Mouse (Mus musculus) lung, embryonic 14.5 days (tissue): ENCODE results near the gene Ddx6. TPM values are rescaled to one million over a fixed set of nuclear protein-coding genes. Genes with fewer than 3 reads are reported as not detected.

Experiments used
- ATAC-seq: fragments of 200-750 bp; cut with Nextera tagmentation; 2 replicates; pipeline ENCODE4 v1.8.0; 2017; ENCODE audit warnings: mild to moderate bottlenecking, moderate TSS enrichment, moderate library complexity; ENCODE audit not compliant: insufficient read depth
- DNase-seq: peaks from one replicate; pipeline ENCODE4 v3.0.0-alpha.2; 2015
- H3K27ac ChIP-seq: fragments of 300-500 bp; sonication (generic); 2 replicates; pipeline ENCODE4 v1.5.1; 2014; ENCODE audit warnings: low read depth, mild to moderate bottlenecking, moderate library complexity
- H3K27me3 ChIP-seq: fragments of 300-500 bp; sonication (generic); 2 replicates; pipeline ENCODE4 v1.6.1; 2014; ENCODE audit warnings: low read length, control low read depth; ENCODE audit not compliant: insufficient read depth
- H3K36me3 ChIP-seq: fragments of 300-500 bp; sonication (generic); 2 replicates; pipeline ENCODE4 v1.6.1; 2014; ENCODE audit warnings: control low read depth; ENCODE audit not compliant: insufficient read depth
- H3K4me1 ChIP-seq: fragments of 300-500 bp; sonication (generic); 2 replicates; pipeline ENCODE4 v1.6.1; 2014; ENCODE audit warnings: antibody characterized with exemption, control low read depth; ENCODE audit not compliant: insufficient read depth
- H3K4me2 ChIP-seq: fragments of 300-500 bp; sonication (generic); 2 replicates; pipeline ENCODE4 v1.6.1; 2014; ENCODE audit warnings: mild to moderate bottlenecking
- H3K4me3 ChIP-seq: fragments of 300-500 bp; sonication (generic); 2 replicates; pipeline ENCODE4 v1.5.1; 2014; ENCODE audit warnings: low read depth, low read length
- H3K9ac ChIP-seq: fragments of 300-500 bp; sonication (generic); 2 replicates; pipeline ENCODE4 v1.6.1; 2014
- H3K9me3 ChIP-seq: fragments of 300-500 bp; sonication (generic); 2 replicates; pipeline ENCODE4 v1.6.1; 2016; ENCODE audit warnings: low read depth, low read length, control low read depth
- CTCF ChIP-seq: IDR thresholded peaks from 2 replicates; pipeline ENCODE4 v1.5.1; 2016; ENCODE audit warnings: antibody characterized with exemption, low read depth
- WGBS: fragments of 180-500 bp; shearing (Covaris S2); extraction: QIAGEN DNeasy Blood & Tissue Kit; methylation state at CpG from one replicate; pipeline ENCODE4 v1.1.7; 2014; 5-methylcytosine and 5-hydroxymethylcytosine counted together
- polyA plus RNA-seq: library from polyadenylated mRNA; unstranded; fragments of >200 nt; fragmentation: Nextera tagmentation; extraction: Ambion mirVana; gene quantifications from 2 replicates; pipeline ENCODE4 v1.2.1, GENCODE M21; 2014

Gene Ddx6
- polyA plus RNA-seq, 1 experiment from 2014 or later, result 21.6 TPM

DNA sequence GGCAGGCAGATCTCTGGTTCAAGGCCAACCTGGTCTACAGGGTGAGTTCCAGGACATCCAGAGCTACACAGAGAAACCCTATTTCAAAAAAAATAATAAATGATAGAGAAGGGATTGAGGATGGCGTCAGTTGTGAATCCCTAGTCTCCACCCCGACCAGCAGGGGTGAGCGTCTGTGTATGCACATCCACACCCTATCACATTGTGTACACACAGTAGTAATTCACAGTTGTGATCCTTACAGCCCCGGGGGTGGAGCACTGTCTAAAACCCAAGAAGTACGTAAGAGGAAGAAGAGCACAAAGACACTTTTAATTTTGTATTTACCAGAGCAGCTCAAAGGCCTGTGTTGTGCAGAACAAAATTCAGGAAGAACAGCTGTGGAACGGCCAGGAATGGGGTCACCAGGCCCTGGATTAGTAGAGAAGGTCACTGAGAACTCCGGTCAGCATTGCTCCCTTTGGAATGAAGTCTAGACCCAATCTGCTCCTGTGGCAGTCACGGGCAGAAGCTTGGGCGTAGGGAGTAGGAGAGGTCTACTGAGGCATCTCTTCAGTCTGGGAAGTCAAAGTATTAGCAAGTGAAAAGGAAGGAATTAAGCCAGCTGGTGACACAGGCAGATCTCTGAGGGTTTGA, 9.7 kb upstream of the Ddx6 start:
- Histone ChIP-seq H3K4me3 (no peak overlapping the region), H3K4me1 (no peaks in the 10 kb centered on the region; the same call in 1 of the 2 replicates), H3K27me3 (0 out of 2 replicates have a peak, but pooled peaks cover 3% of the 10 kb centered on the region), H3K27ac (no peak overlapping the region), H3K36me3 (no peaks in the 10 kb centered on the region), H3K4me2 (no peak overlapping the region), H3K9me3 (no peaks in the 10 kb centered on the region), H3K9ac (no peak overlapping the region)
- ATAC-seq (no peak), DNase-seq (no peak)
- TF ChIP-seq CTCF, result no peak
- WGBS, result 76% methylated on average over 9 of the region's 9 CpGs

- ATAC-seq (no peak), DNase-seq (no peak)
- 88% methylated on average over 1 of the region's 1 CpGs for WGBS
- no peaks in the 10 kb centered on the region for H3K36me3 ChIP-seq
- 0 out of 2 replicates have a peak, but pooled peaks cover 3% of the 10 kb centered on the region for H3K27me3 ChIP-seq
- H3K4me1 ChIP-seq, result no peaks in the 10 kb centered on the region; the same call in 1 of the 2 replicates
- no peak for TF ChIP-seq CTCF
- no peak overlapping the region for H3K4me3 ChIP-seq
- H3K4me2 ChIP-seq, result no peak overlapping the region
- H3K9ac ChIP-seq, result no peak overlapping the region
- no peak overlapping the region for H3K27ac ChIP-seq
- H3K9me3 ChIP-seq, result no peaks in the 10 kb centered on the region
Observed at GRCm38 (mm10) chr9:44595537-44595930, 9.2 kb upstream of the Ddx6 start.

- TF ChIP-seq CTCF, result no peak
- H3K36me3 ChIP-seq, result no peaks in the 10 kb centered on the region
- no peak for DNase-seq
- H3K9ac ChIP-seq, result no peak overlapping the region
- WGBS, result 77% methylated on average over 2 of the region's 2 CpGs
- H3K27me3 ChIP-seq, result 0 out of 2 replicates have a peak, but pooled peaks cover 3% of the 10 kb centered on the region
- no peaks in the 10 kb centered on the region; the same call in 1 of the 2 replicates for H3K4me1 ChIP-seq
- no peak for ATAC-seq
- H3K9me3 ChIP-seq, result no peaks in the 10 kb centered on the region
- H3K27ac ChIP-seq, result no peak overlapping the region
- H3K4me3 ChIP-seq, result no peak overlapping the region
- H3K4me2 ChIP-seq, result no peak overlapping the region
Observed at GRCm38 (mm10) chr9:44597742-44598141, 7.0 kb upstream of the Ddx6 start.

GRCm38 (mm10) chr9:44598899-44599495, 5.7 kb upstream of the Ddx6 start:
- H3K9ac ChIP-seq, result no peak overlapping the region
- no peak for TF ChIP-seq CTCF
- peak overlapping the region; percentile 16 for H3K4me3 ChIP-seq
- H3K4me1 ChIP-seq, result no peaks in the 10 kb centered on the region; the same call in 1 of the 2 replicates
- H3K9me3 ChIP-seq, result no peaks in the 10 kb centered on the region
- 0 out of 2 replicates have a peak, but pooled peaks cover 3% of the 10 kb centered on the region for H3K27me3 ChIP-seq
- ATAC-seq, result peak; percentile 32; the same call in 1 of the 2 replicates
- H3K27ac ChIP-seq, result no peak overlapping the region
- H3K4me2 ChIP-seq, result peak overlapping the region; percentile 53
- H3K36me3 ChIP-seq, result no peaks in the 10 kb centered on the region
- peak; percentile 59 for DNase-seq
- 4% methylated on average over 18 of the region's 18 CpGs for WGBS

- TF ChIP-seq CTCF, result no peak
- Histone ChIP-seq H3K27ac (no peak overlapping the region), H3K9me3 (no peaks in the 10 kb centered on the region), H3K4me2 (peak overlapping the region; percentile 53; the same call in 1 of the 2 replicates), H3K36me3 (no peaks in the 10 kb centered on the region), H3K27me3 (0 out of 2 replicates have a peak, but pooled peaks cover 3% of the 10 kb centered on the region), H3K4me1 (no peaks in the 10 kb centered on the region; the same call in 1 of the 2 replicates), H3K9ac (no peak overlapping the region), H3K4me3 (no peak overlapping the region)
- no peak for DNase-seq
- no peak for ATAC-seq
- 18% methylated on average over 5 of the region's 6 CpGs for WGBS
Observed at GRCm38 (mm10) chr9:44599616-44600015, 5.1 kb upstream of the Ddx6 start.

DNA sequence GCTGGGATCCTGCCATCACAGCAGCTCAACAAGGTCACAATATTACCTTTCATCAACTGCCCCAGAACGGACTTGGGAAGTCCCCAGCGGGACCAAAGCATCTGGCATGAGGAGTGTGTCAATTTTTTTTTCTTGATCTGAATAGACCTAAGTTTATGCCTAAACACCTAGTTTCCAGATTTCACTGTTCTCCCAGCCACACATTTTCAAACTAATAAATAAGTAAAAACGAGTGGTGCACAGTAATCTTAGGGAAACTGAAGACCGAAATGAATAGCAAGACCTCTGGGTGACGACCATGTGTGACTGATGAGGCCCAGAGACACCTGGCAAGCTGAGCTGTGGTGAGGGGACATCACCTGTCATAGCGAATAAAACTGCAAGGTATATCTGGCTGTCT, 3.9 kb upstream of the Ddx6 start:
- Histone ChIP-seq H3K36me3 (no peaks in the 10 kb centered on the region), H3K9ac (no peak overlapping the region), H3K4me3 (no peak overlapping the region), H3K27me3 (0 out of 2 replicates have a peak, but pooled peaks cover 3% of the 10 kb centered on the region), H3K4me1 (no peaks in the 10 kb centered on the region; the same call in 1 of the 2 replicates), H3K9me3 (no peaks in the 10 kb centered on the region), H3K4me2 (no peak overlapping the region), H3K27ac (no peak overlapping the region)
- no peak for DNase-seq
- no peak for ATAC-seq
- TF ChIP-seq CTCF, result no peak
- WGBS, result 77% methylated on average over 6 of the region's 6 CpGs

DNA sequence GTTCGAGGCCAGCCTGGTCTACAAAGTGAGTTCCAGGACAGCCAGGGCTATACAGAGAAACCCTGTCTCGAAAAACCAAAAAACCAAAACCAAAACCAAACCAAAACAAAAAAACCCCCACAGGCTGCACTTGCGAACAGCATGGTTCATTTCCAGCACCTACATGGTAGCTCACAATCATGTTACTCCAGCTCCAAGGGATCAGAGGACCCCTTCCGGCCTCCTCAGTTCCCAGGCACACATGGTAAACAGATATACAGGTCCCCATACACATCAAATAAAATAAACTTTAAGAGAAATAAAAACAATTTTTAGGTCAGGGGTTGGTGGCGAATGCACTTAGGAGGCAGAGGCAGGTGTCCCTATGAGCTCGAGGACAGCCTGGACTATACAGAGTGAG, 1.9 kb upstream of the Ddx6 start:
- DNase-seq, result no peak
- 68% methylated on average over 6 of the region's 6 CpGs for WGBS
- ATAC-seq, result no peak
- Histone ChIP-seq H3K36me3 (peaks cover 10% of the 10 kb centered on the region), H3K27ac (no peak overlapping the region), H3K4me2 (peak overlapping the region; percentile 80), H3K4me3 (peak overlapping the region; percentile 99), H3K9ac (0 out of 2 replicates have a peak overlapping the region, but pooled peaks have one; percentile 35), H3K27me3 (0 out of 2 replicates have a peak, but pooled peaks cover 3% of the 10 kb centered on the region), H3K4me1 (peaks cover 4% of the 10 kb centered on the region), H3K9me3 (no peaks in the 10 kb centered on the region)
- TF ChIP-seq CTCF, result no peak
